Mouse (Mus musculus) large intestine, adult 2 months (tissue): ENCODE data around the gene Ap2a2. TPM values are rescaled to one million over a fixed set of nuclear protein-coding genes. Genes with fewer than 3 reads are reported as not detected.
"Not testable (repeated sequence)": the region's sequence is repeated elsewhere in the genome, so short reads cannot be mapped to it uniquely, and the experiment has no call there.

ENCODE experiments used
- DNase-seq: peaks from one replicate; pipeline ENCODE4 v3.0.0-alpha.2; 2012; ENCODE audit warnings: low read depth, low spot score
- WGBS: fragments of 180-500 bp; shearing (Covaris S2); methylation state at CpG from one replicate; pipeline ENCODE4 v1.1.7; 2018; 5-methylcytosine and 5-hydroxymethylcytosine counted together
- polyA plus RNA-seq: library from polyadenylated mRNA; depleted of rRNA; stranded (reverse); fragments of >200 nt; gene quantifications from 2 replicates; pipeline ENCODE4 v1.2.3, GENCODE M21; 2012; rRNA removed

The Ap2a2 gene
- polyA plus RNA-seq, 1 experiment, result 66.6 TPM

DNA sequence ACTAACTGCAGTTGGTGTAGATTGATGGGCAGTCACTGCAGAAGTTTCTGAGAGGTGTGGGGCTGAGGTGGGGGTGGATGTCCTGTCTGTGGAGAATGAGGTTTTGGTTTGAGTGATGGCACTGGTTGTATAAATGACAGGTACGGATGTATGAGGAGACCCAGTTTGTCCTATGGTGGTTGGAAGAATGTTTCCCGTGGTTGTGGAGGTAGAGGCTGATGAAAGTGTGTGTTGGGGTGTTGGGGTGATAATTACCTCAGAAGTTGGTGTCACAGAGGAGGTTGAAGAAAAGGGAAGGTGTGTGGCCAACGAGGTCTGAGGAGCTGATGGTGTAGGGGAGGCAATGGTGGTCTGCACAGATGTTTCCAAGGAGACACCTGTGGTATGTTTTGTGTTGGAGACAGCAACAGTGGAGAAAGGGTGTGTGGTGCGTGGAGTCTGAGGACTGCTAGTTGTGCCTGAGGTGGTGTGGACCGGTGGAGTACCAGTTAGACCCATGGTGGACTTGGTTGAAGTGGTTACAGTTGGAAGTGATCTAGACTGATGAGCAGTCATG, 77.4 kb downstream of the Ap2a2 start:
- WGBS, result 85% methylated on average over 5 of the region's 5 CpGs
- DNase-seq, result not testable (repeated sequence)

DNA sequence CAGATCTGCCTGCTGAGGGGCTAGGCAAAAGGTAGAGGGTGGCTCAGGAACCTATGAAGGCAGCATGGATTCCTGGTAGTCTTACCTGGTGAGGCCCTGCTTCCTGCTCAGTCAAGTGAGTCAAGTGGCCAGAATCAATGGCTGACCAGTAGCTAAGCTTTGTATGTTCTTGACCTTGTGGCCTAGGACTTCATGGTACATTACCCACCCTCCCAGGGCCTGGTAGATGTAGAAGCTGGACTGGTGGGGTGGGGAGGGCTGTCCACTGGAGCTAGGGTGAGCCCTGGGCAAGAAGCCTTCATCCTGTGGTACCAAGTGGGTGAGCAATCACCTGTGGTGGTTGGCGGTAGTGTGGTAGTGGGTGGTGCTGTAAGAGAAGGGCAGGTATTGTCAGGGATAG, 80.4 kb downstream of the Ap2a2 start:
- 81% methylated on average over 1 of the region's 1 CpGs for WGBS
- DNase-seq, result no peak

DNA sequence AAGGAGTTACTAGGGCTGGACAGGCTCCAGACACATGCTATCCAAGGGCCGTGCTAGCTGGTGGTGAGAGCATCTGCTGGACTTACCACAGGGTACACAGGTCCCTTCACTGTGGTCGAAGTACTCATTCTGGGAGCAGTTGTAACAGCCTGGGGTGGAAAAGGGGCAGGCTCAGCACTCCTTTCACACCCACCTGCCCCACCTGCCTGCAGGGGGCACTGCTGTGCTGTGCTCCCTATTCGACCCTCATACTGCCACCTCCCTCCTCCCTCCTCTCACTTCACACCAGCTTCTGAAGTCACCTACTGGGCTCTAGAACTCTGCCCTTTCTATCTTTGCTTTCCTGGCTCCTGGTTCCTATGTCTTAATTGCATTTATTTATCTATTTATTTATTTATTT, 81.2 kb downstream of the Ap2a2 start:
- 45% methylated on average over 3 of the region's 3 CpGs for whole genome bisulfite sequencing
- no peak for DNase-seq

DNA sequence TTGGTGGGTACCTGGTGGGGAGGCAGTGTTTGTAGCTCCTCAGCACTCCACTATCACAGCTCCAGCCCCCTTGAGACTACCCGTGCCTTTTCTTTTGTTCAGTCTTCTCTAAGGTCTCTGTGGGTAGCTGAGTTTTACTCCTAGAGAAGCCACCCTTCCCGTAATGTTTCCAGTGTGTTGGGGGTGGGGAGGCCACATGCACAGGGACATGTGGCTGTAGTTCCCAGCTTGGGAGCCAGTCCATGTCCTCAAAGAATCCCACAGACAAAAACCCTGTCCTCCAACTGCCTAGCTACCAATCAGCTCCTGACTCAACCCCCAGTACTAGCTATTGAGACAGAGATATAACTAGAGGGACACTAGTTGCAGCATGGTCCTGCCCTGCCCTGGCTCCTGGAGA, 85.1 kb downstream of the Ap2a2 start:
- no peak for DNase-seq
- WGBS, result 60% methylated on average over 2 of the region's 2 CpGs

DNA sequence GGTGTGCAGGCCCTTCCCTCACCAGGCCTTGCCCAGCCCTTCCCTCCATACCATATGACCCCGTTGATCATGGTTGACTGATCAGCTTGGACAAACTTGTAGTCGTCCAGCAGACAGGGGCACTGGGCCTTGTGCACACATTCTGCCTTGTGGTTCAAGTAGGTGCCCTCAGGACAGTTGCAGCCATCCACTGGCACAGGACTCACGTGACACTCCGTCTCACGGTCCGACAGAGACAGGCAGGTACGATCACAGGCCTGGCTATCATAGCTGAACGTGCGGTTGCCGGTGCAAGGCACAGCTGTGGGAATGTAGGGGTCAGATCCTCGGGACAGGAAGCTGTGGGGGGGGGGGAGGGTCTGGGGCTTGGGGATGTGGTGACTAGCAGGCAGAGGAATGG, 85.8 kb downstream of the Ap2a2 start:
- 73% methylated on average over 11 of the region's 11 CpGs for WGBS
- no peak for DNase-seq

DNA sequence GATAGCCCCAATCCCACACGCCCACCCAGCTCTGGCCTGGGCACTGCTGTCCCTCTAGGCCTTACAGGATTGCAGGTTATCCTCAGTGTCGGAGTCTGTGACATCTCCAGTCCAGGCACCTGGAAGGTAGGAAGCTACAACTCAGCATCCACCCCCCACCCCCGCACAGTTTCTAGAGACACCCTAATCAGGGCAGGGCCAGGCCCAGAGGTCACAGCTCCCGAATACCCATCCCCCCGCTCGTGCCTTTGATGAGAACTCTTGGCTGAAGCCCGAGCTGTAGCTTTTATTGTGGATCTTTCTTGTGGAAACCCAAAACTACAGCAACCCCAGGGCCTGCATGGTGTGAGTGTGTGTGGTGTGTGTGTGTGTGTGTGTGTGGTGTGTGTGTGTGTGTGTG, 90.2 kb downstream of the Ap2a2 start:
- no peak for DNase-seq
- 55% methylated on average over 7 of the region's 7 CpGs for WGBS

DNA sequence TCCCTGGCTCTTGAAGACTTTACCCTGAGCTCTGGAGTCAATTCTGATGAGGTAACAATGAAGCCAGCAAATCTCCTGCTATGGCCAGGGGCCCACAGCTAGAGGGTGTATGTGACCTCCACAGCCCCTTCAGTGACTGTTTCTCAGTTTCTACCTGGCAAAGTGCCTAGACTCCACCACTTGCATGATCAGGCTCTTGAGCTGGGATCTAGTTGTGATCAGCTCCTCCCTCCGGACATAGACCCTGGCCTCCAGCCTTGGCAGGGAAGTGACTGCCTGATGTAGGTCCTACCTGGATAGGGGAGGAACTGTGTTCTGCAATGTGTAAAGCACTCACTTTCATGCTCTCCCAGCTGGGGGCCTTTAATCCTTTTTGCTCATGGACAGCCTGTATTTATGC, 98.4 kb downstream of the Ap2a2 start:
- WGBS, result 74% methylated on average over 1 of the region's 1 CpGs
- no peak for DNase-seq

DNA sequence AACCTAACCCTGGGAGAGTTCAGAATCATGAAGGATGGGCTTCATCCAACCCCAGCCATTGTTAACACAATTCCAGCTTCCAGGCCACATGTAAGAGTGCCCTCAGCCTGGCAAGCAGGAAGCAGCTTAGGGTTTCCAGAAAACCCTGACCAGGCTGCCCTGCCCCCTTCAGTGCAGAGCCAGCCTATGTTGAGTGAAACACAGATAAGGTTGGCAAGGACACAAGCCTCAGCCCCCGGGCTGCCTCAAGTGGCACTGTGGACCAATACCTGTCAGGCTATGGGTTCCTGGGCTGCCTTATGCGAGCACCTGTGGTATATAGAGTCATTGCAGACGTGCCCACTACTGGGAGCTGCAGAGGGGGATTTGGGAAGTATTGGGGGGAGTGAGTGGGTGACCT, 99.5 kb downstream of the Ap2a2 start:
- WGBS, result 75% methylated on average over 3 of the region's 3 CpGs
- no peak for DNase-seq

DNA sequence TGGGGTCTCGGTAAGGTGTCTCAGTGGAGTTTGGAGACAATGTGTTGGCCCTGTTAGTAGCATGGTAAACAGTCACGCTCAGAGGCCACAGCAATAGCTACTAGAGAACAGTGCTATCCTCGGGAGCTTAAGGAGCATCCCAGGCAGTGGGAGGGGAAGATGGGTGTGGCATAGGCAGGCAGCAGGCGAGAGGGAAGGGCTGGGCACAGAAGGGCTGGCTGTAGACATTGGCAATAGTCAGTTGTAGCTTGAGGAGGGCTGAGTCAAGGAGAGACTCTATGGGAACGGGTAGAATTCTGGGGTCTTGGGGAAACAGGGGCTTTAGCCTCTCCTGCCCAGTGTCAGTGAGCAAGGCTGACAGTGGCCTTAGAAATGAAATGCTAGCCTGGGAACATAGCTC, 100.2 kb downstream of the Ap2a2 start:
- DNase-seq, result no peak
- 39% methylated on average over 5 of the region's 5 CpGs for WGBS

DNA sequence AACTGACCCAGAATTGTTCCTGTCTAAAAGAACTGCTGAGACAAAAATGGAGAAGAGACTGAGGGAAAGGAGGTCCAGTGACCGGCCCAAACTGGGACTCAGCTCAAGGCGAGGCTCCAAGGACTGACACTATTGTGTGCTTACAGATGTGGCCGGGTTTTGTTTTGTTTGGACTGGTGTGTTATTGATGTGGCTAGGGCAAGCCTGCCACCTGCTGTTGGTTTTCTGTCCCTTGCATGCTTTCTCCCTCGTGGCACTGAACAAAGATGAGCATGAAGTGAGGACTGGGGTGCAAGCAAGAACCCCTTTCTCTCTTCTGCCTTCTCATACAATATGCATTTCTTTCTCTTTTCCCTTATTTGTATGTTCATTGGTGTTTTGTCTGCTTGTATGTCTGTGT, 104.2 kb downstream of the Ap2a2 start:
- no peak for DNase-seq
- WGBS, result 3% methylated on average over 4 of the region's 4 CpGs

DNA sequence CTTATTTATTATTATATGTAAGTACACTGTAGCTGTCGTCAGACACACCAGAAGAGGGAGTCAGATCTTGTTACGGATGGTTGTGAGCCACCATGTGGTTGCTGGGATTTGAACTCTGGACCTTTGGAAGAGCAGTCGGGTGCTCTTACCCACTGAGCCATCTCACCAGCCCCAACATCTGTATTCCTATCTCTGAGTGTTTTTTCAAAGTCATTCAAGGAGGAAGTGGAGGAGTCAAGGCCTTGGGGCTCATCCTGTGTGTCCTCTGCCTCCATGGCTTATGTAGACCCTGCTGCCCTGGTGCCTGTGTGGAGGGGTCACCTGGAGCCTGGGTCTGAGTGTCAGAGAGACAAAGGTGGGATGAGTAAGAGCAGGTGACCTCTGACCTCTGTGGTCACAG, 107.1 kb downstream of the Ap2a2 start:
- not testable (repeated sequence) for DNase-seq
- 74% methylated on average over 3 of the region's 3 CpGs for WGBS

DNA sequence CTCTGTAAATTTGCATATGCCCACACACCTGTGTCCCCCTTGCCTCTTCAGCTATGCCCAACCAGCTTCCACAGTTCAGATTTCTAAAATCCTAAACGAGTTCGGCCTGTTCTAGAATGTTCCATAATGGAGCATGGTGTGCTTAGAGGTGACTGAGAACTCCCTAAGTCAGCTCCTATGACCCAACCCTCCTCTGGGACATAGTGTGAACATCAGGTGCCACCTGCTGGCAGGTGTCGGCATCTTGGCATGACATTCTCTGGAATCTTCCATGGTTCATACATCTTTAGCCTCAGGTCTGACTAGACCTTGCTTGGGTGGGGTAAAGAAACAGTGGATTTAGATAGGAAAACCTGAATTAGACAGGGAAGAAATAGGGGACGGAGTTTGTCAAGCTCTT, 109.0 kb downstream of the Ap2a2 start:
- WGBS, result 52% methylated on average over 4 of the region's 4 CpGs
- no peak for DNase-seq

DNA sequence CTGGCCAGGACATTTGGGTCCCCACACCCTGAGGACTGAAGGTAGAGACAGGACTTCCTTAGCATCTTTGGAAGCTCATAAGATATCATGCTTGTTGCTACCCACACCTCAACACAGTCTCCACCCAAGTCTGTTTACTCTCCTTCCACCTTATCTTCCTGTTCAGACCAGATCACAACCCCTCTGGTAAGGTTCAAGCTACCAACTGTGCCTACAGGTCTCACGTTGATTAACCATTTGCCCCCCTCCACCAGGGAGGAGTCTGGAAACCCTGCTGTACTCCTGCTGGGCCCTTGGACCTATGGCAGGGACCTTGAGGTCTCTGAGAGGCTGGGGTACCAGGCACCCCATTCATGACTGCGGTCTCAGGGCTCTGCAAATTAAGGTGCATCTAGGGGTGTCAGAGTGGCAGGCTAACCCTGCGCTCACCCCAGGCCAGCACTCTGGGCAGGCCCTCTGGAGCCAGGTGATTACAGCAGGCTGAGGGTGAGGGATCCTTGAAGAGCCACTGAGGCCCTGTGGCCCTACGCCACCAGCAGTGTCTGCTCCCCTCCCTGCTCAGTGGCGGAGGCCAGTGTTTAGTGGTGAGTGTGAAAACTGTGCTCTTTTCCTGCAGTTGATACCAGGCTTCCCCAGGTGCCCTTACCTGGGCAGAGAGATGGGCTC, 109.8 kb downstream of the Ap2a2 start:
- WGBS, result 81% methylated on average over 5 of the region's 5 CpGs
- DNase-seq, result no peak

DNA sequence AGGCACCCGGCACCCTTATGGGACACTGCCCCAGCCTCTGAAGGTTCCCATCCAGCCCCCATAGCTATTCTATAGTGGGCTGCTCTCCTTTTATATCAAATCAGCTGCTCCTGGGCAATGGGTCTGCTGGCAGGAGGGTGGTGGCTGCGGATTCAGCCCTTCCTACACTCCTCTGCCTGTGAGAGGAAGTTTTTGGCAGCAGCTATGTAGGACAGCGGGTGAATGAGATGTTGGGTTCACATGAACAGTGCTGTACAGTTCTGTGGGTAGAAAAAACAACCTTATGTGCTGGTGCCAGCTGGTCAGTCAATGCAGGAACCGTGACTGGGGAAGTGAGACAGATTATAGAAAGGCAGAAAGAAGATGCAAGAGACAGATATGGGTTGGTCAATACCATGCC, 116.9 kb downstream of the Ap2a2 start:
- no peak for DNase-seq
- 69% methylated on average over 4 of the region's 4 CpGs for WGBS

Other genes with a start within 250 kb of the Ap2a2 start
- 17.5 and 19.9 TPM in 2 replicates for gene Deaf1, start 234.5 kb upstream of the Ap2a2 start, polyA plus RNA-seq
- gene Tmem80, start 234.4 kb upstream of the Ap2a2 start, polyA plus RNA-seq, result 33.3 and 37.2 TPM in 2 replicates
- 314 and 414 TPM in 2 replicates for gene Eps8l2, start 223.3 kb upstream of the Ap2a2 start, polyA plus RNA-seq
- 554 and 560 TPM in 2 replicates for gene Taldo1, start 170.0 kb upstream of the Ap2a2 start, polyA plus RNA-seq
- 54.0 and 56.7 TPM in 2 replicates for gene Gatd1, start 148.0 kb upstream of the Ap2a2 start, polyA plus RNA-seq
- gene Cend1, start 132.7 kb upstream of the Ap2a2 start, polyA plus RNA-seq, result 2.0 and 2.9 TPM in 2 replicates
- gene Slc25a22, start 124.3 kb upstream of the Ap2a2 start, polyA plus RNA-seq, result 214 and 297 TPM in 2 replicates
- 13.0 and 17.0 TPM in 2 replicates for gene Pidd1, start 118.1 kb upstream of the Ap2a2 start, polyA plus RNA-seq
- gene Rplp2, start 114.8 kb upstream of the Ap2a2 start, polyA plus RNA-seq, result 642 and 693 TPM in 2 replicates
- 185 and 198 TPM in 2 replicates for gene Pnpla2, start 107.0 kb upstream of the Ap2a2 start, polyA plus RNA-seq
- gene Cracr2b, start 101.1 kb upstream of the Ap2a2 start, polyA plus RNA-seq, result 38.6 and 41.4 TPM in 2 replicates
- 255 and 294 TPM in 2 replicates for gene Cd151, start 94.8 kb upstream of the Ap2a2 start, polyA plus RNA-seq
- gene Polr2l, start 87.0 kb upstream of the Ap2a2 start, polyA plus RNA-seq, result 40.0 and 43.9 TPM in 2 replicates
- 19.5 and 21.6 TPM in 2 replicates for gene Tspan4, start 86.9 kb upstream of the Ap2a2 start, polyA plus RNA-seq
- gene Chid1, start 22.3 kb upstream of the Ap2a2 start, polyA plus RNA-seq, result 31.5 and 37.0 TPM in 2 replicates
- 0.05 and 0.12 TPM in 2 replicates for gene Muc6, start 93.1 kb downstream of the Ap2a2 start, polyA plus RNA-seq
- 2,371 and 2,442 TPM in 2 replicates for gene Muc2, start 128.2 kb downstream of the Ap2a2 start, polyA plus RNA-seq
- 0.03 and 0.15 TPM in 2 replicates for gene Muc5ac, start 226.8 kb downstream of the Ap2a2 start, polyA plus RNA-seq